Mouse (Mus musculus): ENCODE results near the gene Olfr56. TPM values are rescaled to one million over a fixed set of nuclear protein-coding genes. Genes with fewer than 3 reads are reported as not detected.
"Not testable (repeated sequence)": the region's sequence is repeated elsewhere in the genome, so short reads cannot be mapped to it uniquely, and the experiment has no call there.

The Olfr56 gene
- 0.15 and 0.16 TPM in 2 replicates for polyA plus RNA-seq (2015; fragmentation: Nextera tagmentation; extraction: Ambion mirVana)

GRCm38 (mm10) chr11:48978240-48978939 is at the start of gene Olfr56:
TSS of gene Olfr56 (plus strand) at chr11:48978889.
- not testable (repeated sequence) for ATAC-seq (ENCODE audit: low FRiP score, low TSS enrichment)

GRCm38 (mm10) chr11:48933422-48933821 is 45.3 kb upstream of the Olfr56 start:
- H3K4me3 ChIP-seq (ENCODE audit: low read depth, low read length); H3K4me2 ChIP-seq (replicated peaks; ENCODE audit: low read depth); ATAC-seq (ENCODE audit: low FRiP score, low TSS enrichment); DNase-seq (ENCODE audit: low spot score); H3K36me3 ChIP-seq (ENCODE audit: control insufficient read depth, insufficient read depth, low read length); H3K9me3 ChIP-seq (ENCODE audit: control insufficient read depth, low read length); H3K9ac ChIP-seq (ENCODE audit: low read length); H3K27me3 ChIP-seq (ENCODE audit: control insufficient read depth, insufficient read depth, low read length); H3K27ac ChIP-seq (replicated peaks); H3K4me1 ChIP-seq (replicated peaks; ENCODE audit: control insufficient read depth, insufficient read depth): not testable (repeated sequence)
- 78% methylated on average over 1 of the region's 1 CpGs for WGBS

More at GRCm38 (mm10) chr11:48978240-48978939, at the start of gene Olfr56:
- not testable (repeated sequence) for H3K4me1 ChIP-seq (replicated peaks; ENCODE audit: control insufficient read depth, insufficient read depth); H3K36me3 ChIP-seq (ENCODE audit: control insufficient read depth, insufficient read depth, low read length); H3K9me3 ChIP-seq (ENCODE audit: control insufficient read depth, low read length); H3K27me3 ChIP-seq (ENCODE audit: control insufficient read depth, insufficient read depth, low read length); H3K4me3 ChIP-seq (ENCODE audit: low read depth, low read length); H3K9ac ChIP-seq (ENCODE audit: low read length); DNase-seq (ENCODE audit: low spot score); H3K4me2 ChIP-seq (replicated peaks; ENCODE audit: low read depth); H3K27ac ChIP-seq (replicated peaks)
- no CpG with 5 or more reads among the region's 1 CpGs for WGBS

- not testable (repeated sequence) for H3K4me2 ChIP-seq (replicated peaks; ENCODE audit: low read depth); H3K36me3 ChIP-seq (ENCODE audit: control insufficient read depth, insufficient read depth, low read length); H3K9me3 ChIP-seq (ENCODE audit: control insufficient read depth, low read length); H3K4me1 ChIP-seq (replicated peaks; ENCODE audit: control insufficient read depth, insufficient read depth); H3K9ac ChIP-seq (ENCODE audit: low read length); ATAC-seq (ENCODE audit: low FRiP score, low TSS enrichment); H3K27me3 ChIP-seq (ENCODE audit: control insufficient read depth, insufficient read depth, low read length); DNase-seq (ENCODE audit: low spot score); H3K4me3 ChIP-seq (ENCODE audit: low read depth, low read length); H3K27ac ChIP-seq (replicated peaks)
- no CpG with 5 or more reads among the region's 1 CpGs for WGBS
These were observed 44.8 kb upstream of the Olfr56 start for GRCm38 (mm10) chr11:48933923-48934322.

GRCm38 (mm10) chr11:48935291-48935690 is 43.4 kb upstream of the Olfr56 start:
- H3K4me1 ChIP-seq (replicated peaks; ENCODE audit: control insufficient read depth, insufficient read depth); DNase-seq (ENCODE audit: low spot score); H3K27me3 ChIP-seq (ENCODE audit: control insufficient read depth, insufficient read depth, low read length); H3K9me3 ChIP-seq (ENCODE audit: control insufficient read depth, low read length); H3K9ac ChIP-seq (ENCODE audit: low read length); H3K4me3 ChIP-seq (ENCODE audit: low read depth, low read length); H3K27ac ChIP-seq (replicated peaks); H3K4me2 ChIP-seq (replicated peaks; ENCODE audit: low read depth); H3K36me3 ChIP-seq (ENCODE audit: control insufficient read depth, insufficient read depth, low read length): not testable (repeated sequence)
- no CpG with 5 or more reads among the region's 3 CpGs for WGBS
- ATAC-seq (ENCODE audit: low FRiP score, low TSS enrichment), result peak; percentile 51; the same call in 1 of the 2 replicates

- not testable (repeated sequence) for H3K4me3 ChIP-seq (ENCODE audit: low read depth, low read length); H3K27ac ChIP-seq (replicated peaks); DNase-seq (ENCODE audit: low spot score); H3K27me3 ChIP-seq (ENCODE audit: control insufficient read depth, insufficient read depth, low read length); H3K4me1 ChIP-seq (replicated peaks; ENCODE audit: control insufficient read depth, insufficient read depth); H3K4me2 ChIP-seq (replicated peaks; ENCODE audit: low read depth); H3K9me3 ChIP-seq (ENCODE audit: control insufficient read depth, low read length); H3K36me3 ChIP-seq (ENCODE audit: control insufficient read depth, insufficient read depth, low read length); H3K9ac ChIP-seq (ENCODE audit: low read length); ATAC-seq (ENCODE audit: low FRiP score, low TSS enrichment)
These were observed 39.4 kb upstream of the Olfr56 start for GRCm38 (mm10) chr11:48939286-48939685.

GRCm38 (mm10) chr11:48946090-48946489 is 32.6 kb upstream of the Olfr56 start, which contains the start of gene Psme2b:
TSS of gene Psme2b (minus strand) at chr11:48946190.
- not testable (repeated sequence) for H3K4me2 ChIP-seq (replicated peaks; ENCODE audit: low read depth); H3K9ac ChIP-seq (ENCODE audit: low read length); DNase-seq (ENCODE audit: low spot score); H3K36me3 ChIP-seq (ENCODE audit: control insufficient read depth, insufficient read depth, low read length); H3K9me3 ChIP-seq (ENCODE audit: control insufficient read depth, low read length); ATAC-seq (ENCODE audit: low FRiP score, low TSS enrichment); H3K27me3 ChIP-seq (ENCODE audit: control insufficient read depth, insufficient read depth, low read length); H3K4me3 ChIP-seq (ENCODE audit: low read depth, low read length); H3K27ac ChIP-seq (replicated peaks); H3K4me1 ChIP-seq (replicated peaks; ENCODE audit: control insufficient read depth, insufficient read depth)
- 86% methylated on average over 6 of the region's 6 CpGs for WGBS

- not testable (repeated sequence) for H3K36me3 ChIP-seq (ENCODE audit: control insufficient read depth, insufficient read depth, low read length); H3K9me3 ChIP-seq (ENCODE audit: control insufficient read depth, low read length); H3K27me3 ChIP-seq (ENCODE audit: control insufficient read depth, insufficient read depth, low read length); H3K9ac ChIP-seq (ENCODE audit: low read length); H3K27ac ChIP-seq (replicated peaks); H3K4me2 ChIP-seq (replicated peaks; ENCODE audit: low read depth); H3K4me3 ChIP-seq (ENCODE audit: low read depth, low read length); DNase-seq (ENCODE audit: low spot score); H3K4me1 ChIP-seq (replicated peaks; ENCODE audit: control insufficient read depth, insufficient read depth); ATAC-seq (ENCODE audit: low FRiP score, low TSS enrichment)
- WGBS, result no CpG with 5 or more reads among the region's 1 CpGs
These were observed 4.0 kb upstream of the Olfr56 start for GRCm38 (mm10) chr11:48974686-48975085.

GRCm38 (mm10) chr11:48979251-48979650 is 562 bp downstream of the Olfr56 start, which contains the start of gene 9930111J21Rik1:
TSS of gene 9930111J21Rik1 (minus strand) at chr11:48979398.
- H3K4me3 ChIP-seq (ENCODE audit: low read depth, low read length); H3K9ac ChIP-seq (ENCODE audit: low read length); ATAC-seq (ENCODE audit: low FRiP score, low TSS enrichment); H3K36me3 ChIP-seq (ENCODE audit: control insufficient read depth, insufficient read depth, low read length); H3K4me1 ChIP-seq (replicated peaks; ENCODE audit: control insufficient read depth, insufficient read depth); H3K27me3 ChIP-seq (ENCODE audit: control insufficient read depth, insufficient read depth, low read length); DNase-seq (ENCODE audit: low spot score); H3K9me3 ChIP-seq (ENCODE audit: control insufficient read depth, low read length); H3K27ac ChIP-seq (replicated peaks); H3K4me2 ChIP-seq (replicated peaks; ENCODE audit: low read depth): not testable (repeated sequence)
- no CpG with 5 or more reads among the region's 3 CpGs for WGBS

- not testable (repeated sequence) for H3K4me1 ChIP-seq (replicated peaks; ENCODE audit: control insufficient read depth, insufficient read depth); H3K4me3 ChIP-seq (ENCODE audit: low read depth, low read length); H3K27ac ChIP-seq (replicated peaks); H3K9ac ChIP-seq (ENCODE audit: low read length); ATAC-seq (ENCODE audit: low FRiP score, low TSS enrichment); H3K9me3 ChIP-seq (ENCODE audit: control insufficient read depth, low read length); H3K36me3 ChIP-seq (ENCODE audit: control insufficient read depth, insufficient read depth, low read length); DNase-seq (ENCODE audit: low spot score); H3K4me2 ChIP-seq (replicated peaks; ENCODE audit: low read depth); H3K27me3 ChIP-seq (ENCODE audit: control insufficient read depth, insufficient read depth, low read length)
- no CpG with 5 or more reads among the region's 5 CpGs for WGBS
These were observed 1.4 kb downstream of the Olfr56 start for GRCm38 (mm10) chr11:48980052-48980451.

All from stomach, postnatal 0 days (tissue).